ENCODE assay signal across 8 mouse cellular contexts in the genomic region with DNA sequence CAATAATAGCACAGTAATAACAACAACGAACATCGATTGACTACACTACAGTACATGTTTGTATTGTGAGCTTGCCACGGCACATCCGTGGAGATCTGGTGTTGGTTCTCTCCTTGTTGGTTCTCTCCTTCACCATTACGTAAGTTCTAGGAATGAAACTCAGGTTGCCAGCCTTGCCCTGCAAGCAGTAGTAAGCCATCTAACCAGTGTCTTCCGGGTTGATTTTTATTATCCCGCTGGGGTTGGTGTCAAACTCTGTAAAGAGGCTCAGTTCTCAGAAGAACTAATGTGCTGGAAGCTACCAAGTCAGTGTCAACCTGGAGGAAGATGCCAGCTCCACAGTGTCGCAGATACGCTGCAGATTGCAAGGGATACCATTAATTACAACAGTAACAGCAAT. TPM values are rescaled to one million over a fixed set of nuclear protein-coding genes. Genes with fewer than 3 reads are reported as not detected.
DNase-seq lines count a peak whose midpoint lies in the region; ATAC-seq and TF ChIP-seq lines count a peak whose summit lies in the region.

No protein-coding gene starts in this region.

- H3K4me3 ChIP-seq in lung, embryonic 16.5 days (ENCODE audit: low read length), result peak overlapping the region; percentile 57
- H3K4me3 ChIP-seq in limb, embryonic 11.5 days (ENCODE audit: low read depth, low read length), result peak overlapping the region; percentile 56; the same call in 1 of the 2 replicates
- H3K4me3 ChIP-seq in small intestine, adult 2 months (ENCODE audit: low read depth, low read length), result peak overlapping the region; percentile 66

- no peaks in the 10 kb centered on the region for H3K9me3 ChIP-seq in lung, embryonic 16.5 days (ENCODE audit: control insufficient read depth, low read length)
- H3K9me3 ChIP-seq in limb, embryonic 11.5 days (ENCODE audit: control insufficient read depth, low read length), result no peaks in the 10 kb centered on the region

- peak; percentile 36 for DNase-seq in cerebellum, adult 11-12 months
- no peak for DNase-seq in cerebellum, adult 9-11 months
- no peak for DNase-seq in lung, postnatal 4 days
- no peak for DNase-seq in limb, embryonic 11.5 days (ENCODE audit: low spot score)
- no peak for DNase-seq in gastrocnemius, postnatal 25 days
- DNase-seq in ovary, postnatal 10 days (ENCODE audit: low spot score), result no peak

- no peak overlapping the region for H3K27ac ChIP-seq in lung, embryonic 16.5 days (ENCODE audit: low read length)
- no peak overlapping the region for H3K27ac ChIP-seq in limb, embryonic 11.5 days (replicated peaks; ENCODE audit: low read depth, low read length)
- H3K27ac ChIP-seq in small intestine, adult 2 months (ENCODE audit: insufficient read depth, low read depth, low read length), result no peak overlapping the region

- peak overlapping the region; percentile 68 for H3K9ac ChIP-seq in lung, embryonic 16.5 days (ENCODE audit: low read length)
- H3K9ac ChIP-seq in limb, embryonic 11.5 days (ENCODE audit: low read length), result no peak overlapping the region

- 0 out of 2 replicates have a peak, but pooled peaks cover 2% of the 10 kb centered on the region for H3K27me3 ChIP-seq in lung, embryonic 16.5 days (ENCODE audit: control insufficient read depth, insufficient read depth, low read depth, low read length)
- 0 out of 2 replicates have a peak, but pooled peaks cover 2% of the 10 kb centered on the region for H3K27me3 ChIP-seq in limb, embryonic 11.5 days (ENCODE audit: control insufficient read depth, insufficient read depth, low read length)
- H3K27me3 ChIP-seq in small intestine, adult 2 months (ENCODE audit: control insufficient read depth, insufficient read depth, low read length), result peaks cover 6% of the 10 kb centered on the region

- H3K36me3 ChIP-seq in lung, embryonic 16.5 days (ENCODE audit: control insufficient read depth, insufficient read depth, low read length), result no peaks in the 10 kb centered on the region
- no peaks in the 10 kb centered on the region for H3K36me3 ChIP-seq in limb, embryonic 11.5 days (ENCODE audit: control insufficient read depth, insufficient read depth, low read length)
- no peaks in the 10 kb centered on the region for H3K36me3 ChIP-seq in small intestine, adult 2 months (ENCODE audit: control insufficient read depth, insufficient read depth, low read length)

- TF ChIP-seq CTCF in small intestine, adult 2 months (IDR thresholded peaks at IDR 0.05; ENCODE audit: extremely low read depth, insufficient read length, insufficient replicate concordance, low read depth, low read length), result no peak

- no peak for ATAC-seq in lung, embryonic 16.5 days (ENCODE audit: low read depth)
- no peak for ATAC-seq in limb, embryonic 11.5 days (ENCODE audit: insufficient number of reproducible peaks, low FRiP score, low TSS enrichment, low read depth)

- no peak for TF ChIP-seq POLR2A in small intestine, adult 2 months (IDR thresholded peaks at IDR 0.05; ENCODE audit: low read depth, low read length)

- WGBS in lung, embryonic 16.5 days, result 57% methylated on average over 9 of the region's 9 CpGs
- 64% methylated on average over 9 of the region's 9 CpGs for WGBS in limb, embryonic 11.5 days
- WGBS in small intestine, adult 2 months, result 32% methylated on average over 9 of the region's 9 CpGs

- peaks cover 4% of the 10 kb centered on the region; the same call in 1 of the 2 replicates for H3K4me1 ChIP-seq in lung, embryonic 16.5 days (replicated peaks; ENCODE audit: control insufficient read depth, insufficient read depth, low read length)
- no peaks in the 10 kb centered on the region for H3K4me1 ChIP-seq in limb, embryonic 11.5 days (ENCODE audit: control insufficient read depth, insufficient read depth, low read length)
- peaks cover 6% of the 10 kb centered on the region; the same call in 1 of the 2 replicates for H3K4me1 ChIP-seq in small intestine, adult 2 months (ENCODE audit: control insufficient read depth, insufficient read depth, insufficient read length, low read length)

- peak overlapping the region; percentile 98 for H3K4me2 ChIP-seq in lung, embryonic 16.5 days (ENCODE audit: low read depth, low read length)
- peak overlapping the region; percentile 99 for H3K4me2 ChIP-seq in limb, embryonic 11.5 days (ENCODE audit: low read depth, severe bottlenecking)

RNA-seq across cellular contexts. Expression of gene Slc1a6, which starts 0.8 kb away (rescaled TPM):
- 0.63 and 0.83 TPM in 2 replicates for polyA plus RNA-seq in lung, embryonic 16.5 days (2015; fragmentation: Nextera tagmentation; extraction: Ambion mirVana)
- 0.33 and 1.1 TPM in 2 replicates for polyA plus RNA-seq in limb, embryonic 11.5 days (2014; fragmentation: Nextera tagmentation; extraction: Ambion mirVana)
- polyA plus RNA-seq in small intestine, adult 2 months (2012; rRNA removed), result 0.09 TPM in 1 of 2 replicates, not detected in the other
- not detected for total RNA-seq in gastrocnemius, postnatal 25 days (2021)

RNA-seq across cellular contexts. Expression of gene Ccdc105, which starts 26.7 kb away (rescaled TPM):
- 0.16 TPM in 2 replicates for polyA plus RNA-seq in lung, embryonic 16.5 days (2015; fragmentation: Nextera tagmentation; extraction: Ambion mirVana)
- polyA plus RNA-seq in limb, embryonic 11.5 days (2014; fragmentation: Nextera tagmentation; extraction: Ambion mirVana), result not detected in 2 replicates
- not detected in 2 replicates for polyA plus RNA-seq in small intestine, adult 2 months (2012; rRNA removed)
- total RNA-seq in gastrocnemius, postnatal 25 days (2021), result not detected
